Mouse (Mus musculus) urinary bladder, postnatal 14 days (tissue): ENCODE data around the gene Snd1.

Experiments
- DNase-seq: peaks from one replicate; pipeline ENCODE4 v3.0.0; 2021; ENCODE audit warnings: low spot score

Snd1 gene

GRCm38 (mm10) chr6:28753217-28753616 is 278.3 kb downstream of the Snd1 start:
- no peak for DNase-seq

DNA sequence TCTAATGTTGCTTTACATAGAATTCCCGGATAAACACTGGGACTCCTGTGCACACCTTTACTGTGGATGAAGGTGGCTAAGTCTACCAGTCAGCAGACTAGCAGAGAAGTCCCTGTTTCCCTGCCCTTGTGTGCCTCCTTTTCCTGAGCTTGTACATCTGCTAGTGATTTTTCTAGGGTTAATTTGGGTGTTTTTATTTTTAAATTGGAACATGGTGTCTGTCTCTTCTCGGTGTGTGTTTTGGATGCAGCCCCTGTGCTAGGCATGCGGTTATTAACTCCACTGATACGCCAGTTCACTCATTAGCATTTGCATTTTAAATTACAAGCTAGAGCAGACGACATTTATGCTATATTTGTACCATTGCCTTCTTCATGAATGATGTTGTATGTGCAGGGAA is 278.7 kb downstream of the Snd1 start:
- DNase-seq: no peak

GRCm38 (mm10) chr6:28754127-28754898 is 279.4 kb downstream of the Snd1 start:
- DNase-seq: no peak

DNA sequence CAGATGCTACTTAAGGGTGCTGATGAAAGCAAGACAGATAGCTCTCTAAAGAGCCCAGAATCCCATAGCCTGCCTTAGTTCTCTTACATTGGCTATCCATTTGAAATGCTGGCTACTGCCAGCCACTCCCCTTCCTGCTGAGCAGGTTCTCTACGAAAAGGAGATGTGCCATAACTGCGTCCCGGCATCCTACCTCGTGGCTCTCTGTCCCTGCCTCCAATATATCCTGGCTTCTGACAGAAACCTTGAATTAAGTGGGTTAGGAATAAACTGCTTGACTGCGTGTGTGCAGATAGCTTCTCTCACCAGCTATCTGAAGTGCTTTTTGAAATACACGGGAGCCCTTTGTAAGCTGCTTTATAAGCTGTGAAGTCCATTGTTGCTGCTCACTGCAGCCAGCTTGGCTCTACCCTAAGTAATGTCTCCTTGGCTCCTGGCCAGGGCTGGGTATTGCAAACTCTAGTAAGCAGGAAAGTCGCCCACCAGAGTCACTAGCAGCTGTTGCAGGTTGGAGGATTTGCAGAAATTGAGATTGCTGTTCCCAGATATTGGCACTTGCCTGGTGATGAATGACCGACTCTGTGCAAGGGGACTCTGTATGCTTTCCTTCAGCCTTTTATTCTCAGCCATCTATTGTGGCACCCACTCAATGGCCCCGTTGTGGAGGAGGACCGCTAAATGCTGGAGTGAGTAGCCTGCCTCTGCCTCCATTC is 281.5 kb downstream of the Snd1 start:
- DNase-seq: peak; percentile 22

- DNase-seq: peak; percentile 24
Observed at GRCm38 (mm10) chr6:28758293-28758692, 283.4 kb downstream of the Snd1 start.

- no peak for DNase-seq
Observed at GRCm38 (mm10) chr6:28761728-28762127, 286.8 kb downstream of the Snd1 start.

DNA sequence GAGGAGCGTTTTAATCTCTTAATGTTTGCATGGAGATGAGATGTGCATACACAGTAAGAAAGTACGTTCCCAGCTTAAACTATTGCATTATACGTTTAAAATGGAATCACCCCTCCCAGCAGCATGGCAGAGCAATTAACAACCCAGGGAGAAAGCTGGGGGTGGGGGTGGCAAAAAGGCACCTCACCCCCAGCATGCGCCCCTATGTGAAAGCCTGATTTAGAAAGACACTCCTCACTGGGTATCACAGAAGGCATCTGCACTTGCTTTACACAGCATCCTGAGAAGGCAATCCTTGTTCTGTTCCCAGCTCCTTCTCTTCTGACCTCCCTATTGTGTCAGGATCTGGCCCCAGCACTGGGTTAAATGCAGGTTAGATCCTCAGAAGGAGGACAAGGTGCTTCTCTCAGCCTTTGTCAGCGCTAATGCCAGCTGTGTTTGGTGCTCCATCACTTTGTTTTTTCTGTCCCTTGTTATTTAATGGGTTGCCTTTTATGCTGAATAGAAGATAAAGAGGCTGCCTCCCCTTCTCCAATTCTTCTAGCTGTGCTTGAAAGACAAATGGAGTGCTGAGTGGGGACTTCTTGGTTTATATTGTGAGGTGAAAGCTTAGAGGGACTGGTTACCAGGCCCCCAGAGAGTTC is 287.3 kb downstream of the Snd1 start:
- no peak for DNase-seq

GRCm38 (mm10) chr6:28766622-28767021 is 291.7 kb downstream of the Snd1 start:
- no peak for DNase-seq

DNA sequence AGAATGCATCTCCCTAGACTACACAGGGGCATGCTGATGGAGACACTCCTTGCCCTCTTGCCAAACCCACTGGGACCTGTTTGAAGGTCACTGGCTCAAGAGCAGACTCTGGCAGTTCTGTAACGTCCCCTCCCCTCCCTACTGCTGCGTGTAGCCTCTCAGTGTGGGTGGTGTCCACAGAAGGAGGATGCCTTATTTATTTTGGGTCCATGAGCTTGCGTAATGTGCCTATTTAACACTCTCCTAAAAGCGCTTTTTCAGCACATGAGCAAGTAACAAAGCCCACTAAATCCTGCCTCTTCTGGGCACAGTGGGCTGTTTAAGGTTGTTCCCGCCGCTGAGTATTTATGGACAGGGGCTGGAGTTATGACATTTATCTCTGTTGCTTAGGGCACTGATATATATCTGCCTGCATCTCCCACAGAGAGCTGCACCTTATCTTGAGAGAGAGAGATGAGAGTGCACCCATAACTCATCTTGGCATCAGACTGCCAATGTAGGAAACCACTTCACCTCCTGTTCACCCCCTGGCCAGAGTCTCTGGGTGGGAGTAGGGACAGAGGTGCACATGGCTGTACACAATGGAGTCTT is 293.0 kb downstream of the Snd1 start:
- DNase-seq: no peak

- DNase-seq: no peak
Observed at GRCm38 (mm10) chr6:28771331-28771730, 296.4 kb downstream of the Snd1 start.

- no peak for DNase-seq
Observed at GRCm38 (mm10) chr6:28781696-28782095, 306.8 kb downstream of the Snd1 start.

DNA sequence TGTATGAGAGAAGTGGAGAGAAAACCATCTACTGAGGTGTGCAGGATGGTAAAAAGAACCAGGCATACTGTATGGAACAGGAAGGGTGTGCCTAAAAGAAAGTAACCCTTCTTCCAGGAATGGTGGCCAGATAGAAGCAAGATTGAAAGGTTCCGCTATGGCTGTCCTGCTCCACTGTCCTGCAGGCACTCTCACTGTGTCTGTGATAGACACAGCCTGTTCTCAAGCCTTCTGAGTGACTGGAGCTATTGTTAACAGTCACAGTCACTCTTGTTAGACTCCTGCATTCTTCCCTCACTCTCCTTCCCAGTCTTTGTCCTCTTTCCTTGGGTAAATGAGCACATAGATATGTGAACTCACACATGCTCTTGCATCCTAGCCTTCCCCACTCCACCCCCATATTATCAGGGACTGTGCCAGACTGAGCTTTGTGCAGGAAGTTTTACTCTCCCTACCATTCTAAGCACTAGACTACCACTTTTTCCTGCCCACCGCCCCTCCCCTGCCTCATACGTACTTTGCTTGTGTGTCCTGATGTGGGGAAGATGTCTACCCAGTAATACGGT is 308.2 kb downstream of the Snd1 start:
- DNase-seq: no peak

- DNase-seq: no peak
Observed at GRCm38 (mm10) chr6:28783953-28784352, 309.0 kb downstream of the Snd1 start.

- no peak for DNase-seq
Observed at GRCm38 (mm10) chr6:28785770-28786169, 310.8 kb downstream of the Snd1 start.

DNA sequence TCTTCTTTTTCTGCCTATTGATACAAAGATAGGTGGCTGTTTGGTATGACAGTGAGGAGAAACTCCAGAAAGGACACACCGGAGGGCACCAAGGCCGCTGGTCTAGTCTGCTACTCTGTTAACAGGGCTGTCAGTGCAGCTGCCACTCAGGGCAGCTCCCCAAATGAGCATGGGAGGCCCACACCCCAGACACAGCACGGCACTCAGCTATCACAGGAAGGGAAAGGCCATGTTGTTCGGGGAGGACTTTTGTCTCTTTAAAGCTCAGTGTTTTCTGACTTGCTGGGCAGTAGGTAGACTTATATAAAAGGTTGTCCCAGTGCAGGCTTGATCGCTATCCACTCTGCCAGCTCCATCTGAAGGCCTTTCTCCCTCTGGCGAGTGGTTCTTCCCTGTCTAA is 312.2 kb downstream of the Snd1 start:
- DNase-seq: peak; percentile 36

GRCm38 (mm10) chr6:28789685-28790084 is 314.7 kb downstream of the Snd1 start:
- no peak for DNase-seq

GRCm38 (mm10) chr6:28791183-28791582 is 316.2 kb downstream of the Snd1 start:
- DNase-seq: no peak

DNA sequence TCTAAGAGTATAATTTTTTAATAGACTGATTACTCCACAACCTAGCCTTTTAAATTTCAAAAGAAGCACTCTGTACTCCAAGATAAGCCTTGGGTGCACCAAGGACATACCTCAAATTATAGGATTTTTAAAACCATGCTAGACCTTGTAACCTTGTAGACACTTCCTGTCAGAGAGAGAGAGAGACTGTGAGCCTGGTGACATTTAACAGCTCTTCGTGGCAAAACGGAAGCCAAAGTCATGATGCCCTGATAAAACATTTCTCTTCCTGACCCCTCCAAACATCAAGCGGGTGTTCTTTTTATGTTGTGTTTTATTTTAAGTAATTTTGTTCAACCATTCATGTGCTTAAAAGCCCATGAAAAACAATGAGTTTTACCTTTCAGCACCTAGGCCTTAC is 316.9 kb downstream of the Snd1 start:
- no peak for DNase-seq

GRCm38 (mm10) chr6:28795380-28795779 is 320.4 kb downstream of the Snd1 start:
- DNase-seq: no peak

DNA sequence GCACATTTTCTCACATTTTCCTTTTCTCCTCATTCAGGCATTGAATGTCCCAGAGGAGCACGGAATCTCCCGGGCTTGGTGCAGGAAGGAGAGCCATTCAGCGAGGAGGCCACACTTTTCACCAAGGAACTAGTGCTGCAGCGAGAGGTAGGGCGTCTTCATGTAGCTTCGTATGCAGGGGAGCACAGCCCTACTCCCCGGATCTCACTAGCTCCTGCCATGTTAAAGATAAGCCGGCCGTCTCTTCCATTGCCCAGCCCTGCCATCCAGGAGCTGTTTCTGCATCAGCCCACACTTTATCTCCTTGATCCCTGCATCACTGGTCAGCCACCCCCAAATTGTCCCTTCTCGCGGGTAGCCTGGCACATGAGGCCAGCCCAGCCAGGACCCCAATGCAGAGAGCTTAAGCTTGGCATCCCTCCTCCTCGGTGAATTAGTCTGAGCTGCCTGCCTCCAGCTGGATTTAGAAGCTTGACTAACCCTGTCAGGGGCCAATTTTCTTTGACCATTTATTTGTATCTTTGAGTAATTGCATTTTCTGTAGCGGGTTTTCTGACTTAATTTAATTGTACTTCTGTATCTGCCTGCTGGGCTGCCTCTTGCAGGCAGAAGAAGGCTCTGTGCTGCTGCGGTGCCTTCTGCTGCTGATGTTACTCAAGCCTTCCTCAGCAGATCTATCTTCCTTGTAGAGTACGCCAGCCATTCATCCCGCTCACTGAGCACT is 321.0 kb downstream of the Snd1 start:
- DNase-seq: no peak

DNA sequence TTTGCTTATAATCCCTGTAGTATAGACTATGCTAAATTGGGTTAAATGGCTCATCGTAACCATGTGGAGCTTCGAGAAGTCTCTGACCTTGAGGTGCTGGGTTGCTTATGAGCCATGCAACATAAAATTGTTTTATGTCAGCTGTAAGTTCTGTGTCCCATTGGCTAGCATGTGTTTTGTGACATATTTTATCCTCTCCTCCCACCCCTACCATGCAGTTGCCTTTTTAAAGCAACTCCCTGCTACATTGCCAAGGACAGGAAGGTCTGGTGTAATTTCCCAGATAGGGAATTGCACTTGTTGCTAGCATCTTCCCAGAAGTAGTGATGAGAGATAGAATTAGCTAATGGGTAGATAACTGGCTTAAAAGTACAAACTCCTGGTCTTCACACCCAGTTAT is 324.9 kb downstream of the Snd1 start:
- DNase-seq: no peak

- no peak for DNase-seq
Observed at GRCm38 (mm10) chr6:28800976-28801375, 326.0 kb downstream of the Snd1 start.
